Mouse (Mus musculus) urinary bladder, postnatal 36 days (tissue): ENCODE measurements around the gene Ninl.

Experiments
- DNase-seq, 2 experiments: peaks; one replicate each; pipeline ENCODE4 v3.0.0; 2022; ENCODE audit warnings: low spot score in 2 of 2, mixed read lengths in 1 of 2

The Ninl gene

GRCm38 (mm10) chr2:150999021-150999420 lies 40.2 kb downstream of the Ninl start:
- no peak for DNase-seq

- DNase-seq, result no peak
Observed at GRCm38 (mm10) chr2:150997618-150998017, 41.6 kb downstream of the Ninl start.

GRCm38 (mm10) chr2:150995324-150995723 lies 43.9 kb downstream of the Ninl start:
- DNase-seq, result no peak

- DNase-seq, result no peak
Observed at GRCm38 (mm10) chr2:150991050-150991449, 48.1 kb downstream of the Ninl start.

- no peak for DNase-seq
Observed at GRCm38 (mm10) chr2:150990506-150990905, 48.7 kb downstream of the Ninl start.

- DNase-seq, result no peak
Observed at GRCm38 (mm10) chr2:150985359-150985758, 53.8 kb downstream of the Ninl start.

- no peak for DNase-seq
Observed at GRCm38 (mm10) chr2:150982051-150982450, 57.1 kb downstream of the Ninl start.

- DNase-seq, result no peak
Observed at GRCm38 (mm10) chr2:150981524-150981923, 57.7 kb downstream of the Ninl start.

- no peak for DNase-seq
Observed at GRCm38 (mm10) chr2:150979861-150980620, 59.1 kb downstream of the Ninl start.

- DNase-seq, result no peak
Observed at GRCm38 (mm10) chr2:150978791-150979190, 60.4 kb downstream of the Ninl start.

GRCm38 (mm10) chr2:150977676-150978075 lies 61.5 kb downstream of the Ninl start:
- DNase-seq, result no peak

GRCm38 (mm10) chr2:150976871-150977270 lies 62.3 kb downstream of the Ninl start:
- DNase-seq, result no peak

- DNase-seq, result no peak
Observed at GRCm38 (mm10) chr2:150973401-150974115, 65.6 kb downstream of the Ninl start.

- no peak for DNase-seq
Observed at GRCm38 (mm10) chr2:150972681-150973080, 66.5 kb downstream of the Ninl start.

- DNase-seq, result no peak
Observed at GRCm38 (mm10) chr2:150971856-150972255, 67.3 kb downstream of the Ninl start.

GRCm38 (mm10) chr2:150969231-150969630 lies 70.0 kb downstream of the Ninl start:
- DNase-seq, result no peak

- DNase-seq, result no peak
Observed at GRCm38 (mm10) chr2:150967491-150967890, 71.7 kb downstream of the Ninl start.

GRCm38 (mm10) chr2:150965951-150966350 lies 73.2 kb downstream of the Ninl start:
- DNase-seq, result no peak

GRCm38 (mm10) chr2:150964641-150965040 lies 74.5 kb downstream of the Ninl start:
- no peak for DNase-seq

- DNase-seq, result no peak
Observed at GRCm38 (mm10) chr2:150963246-150963645, 75.9 kb downstream of the Ninl start.

GRCm38 (mm10) chr2:150959521-150959920 lies 79.7 kb downstream of the Ninl start:
- DNase-seq, result no peak

GRCm38 (mm10) chr2:150955859-150956258 lies 83.3 kb downstream of the Ninl start:
- DNase-seq, result no peak

GRCm38 (mm10) chr2:150951201-150951600 lies 88.0 kb downstream of the Ninl start:
- DNase-seq, result no peak
